Mouse (Mus musculus) olfactory bulb, adult 2 months (tissue): ENCODE data around the gene Arhgdia.

Experiments used
- CTCF ChIP-seq: fragments of 200-500 bp; IDR thresholded peaks from 2 replicates; pipeline ENCODE4 v1.5.1; 2012; ENCODE audit warnings: low read depth, mild to moderate bottlenecking, low read length, moderate library complexity; ENCODE audit not compliant: insufficient read depth
- POLR2A ChIP-seq: fragments of 200-500 bp; IDR thresholded peaks from 2 replicates; pipeline ENCODE4 v1.6.1; 2012; ENCODE audit warnings: mild to moderate bottlenecking, low read depth, low read length, moderate library complexity; ENCODE audit not compliant: insufficient read depth

DNA sequence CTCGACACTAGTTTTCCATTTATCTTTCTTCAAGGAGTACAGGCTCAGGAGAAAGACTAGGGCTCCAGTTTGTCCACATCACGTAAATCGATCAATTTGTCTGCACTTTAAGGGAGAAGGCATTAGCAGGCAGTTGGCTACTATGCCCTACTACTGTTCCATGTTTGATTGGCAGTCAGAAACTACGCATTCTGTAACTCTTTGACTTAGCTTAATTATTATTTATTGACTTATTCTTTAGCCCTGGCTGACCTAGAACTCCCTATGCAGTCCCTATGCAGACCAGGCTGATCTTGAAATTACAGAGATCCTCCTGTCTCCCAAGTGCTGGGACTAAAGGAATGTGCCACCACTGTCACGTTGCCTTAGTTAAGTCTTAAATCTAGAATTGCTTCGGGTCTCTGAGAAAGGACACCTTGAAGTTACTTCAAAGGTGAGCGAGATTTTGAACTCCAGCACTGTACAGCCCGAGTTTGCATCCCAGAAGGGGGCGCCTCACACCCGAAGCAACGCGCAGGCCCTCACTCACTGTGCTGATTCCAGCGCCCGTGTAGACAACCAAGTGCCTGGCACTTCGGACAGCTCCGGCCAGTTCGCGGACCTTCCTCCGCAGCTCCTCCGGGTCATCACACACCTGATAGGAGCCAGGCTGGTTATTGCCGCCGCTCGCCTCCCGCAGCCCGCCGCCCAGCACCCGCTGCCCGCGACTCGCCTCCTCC lies 42.7 kb upstream of the Arhgdia start:
- TF ChIP-seq CTCF (peak; percentile 43; the same call in 1 of the 2 replicates), POLR2A (no peak)
